Mouse (Mus musculus): ENCODE results near the gene Stim1.
"Not testable (repeated sequence)": the region's sequence is repeated elsewhere in the genome, so short reads cannot be mapped to it uniquely, and the experiment has no call there.

Gene Stim1

DNA sequence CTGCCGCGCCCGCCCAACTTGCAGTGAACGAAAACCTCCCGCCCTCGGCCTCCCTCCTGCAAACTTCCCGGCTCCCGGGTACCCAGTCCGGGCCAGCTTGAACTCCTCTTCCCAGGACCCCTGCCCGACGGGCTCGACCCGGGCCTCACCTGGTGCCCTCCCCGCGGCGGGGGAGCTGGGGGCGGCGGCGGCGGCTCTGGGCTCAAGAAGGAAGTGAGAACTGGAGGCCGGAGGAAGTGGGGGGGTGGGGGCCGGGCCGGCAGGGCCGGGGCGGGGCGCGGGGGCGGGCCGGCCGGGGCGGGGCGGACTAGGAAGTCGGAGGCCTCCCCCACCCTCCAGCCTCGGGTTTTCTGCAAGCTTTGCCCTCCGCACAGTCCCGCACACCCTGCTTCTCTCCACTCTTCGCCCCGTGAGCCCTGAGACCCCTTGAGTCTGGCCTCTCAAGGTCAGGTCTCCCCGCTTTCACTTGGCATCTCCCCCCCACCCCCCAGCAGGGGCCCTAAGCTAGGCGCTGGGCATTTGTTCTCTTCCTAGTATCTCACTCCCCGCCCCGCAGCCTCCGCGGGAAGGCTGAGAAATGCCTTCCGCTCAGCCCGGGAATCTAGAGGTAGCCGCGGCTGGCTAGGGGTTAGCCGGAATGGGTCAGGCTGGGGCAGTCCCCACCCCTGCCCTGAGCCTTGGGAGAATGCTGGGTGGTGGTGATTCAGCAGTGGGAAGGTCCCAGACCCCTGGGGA is 17.5 kb upstream of the Stim1 start:
- peak; percentile 61 for DNase-seq

DNA sequence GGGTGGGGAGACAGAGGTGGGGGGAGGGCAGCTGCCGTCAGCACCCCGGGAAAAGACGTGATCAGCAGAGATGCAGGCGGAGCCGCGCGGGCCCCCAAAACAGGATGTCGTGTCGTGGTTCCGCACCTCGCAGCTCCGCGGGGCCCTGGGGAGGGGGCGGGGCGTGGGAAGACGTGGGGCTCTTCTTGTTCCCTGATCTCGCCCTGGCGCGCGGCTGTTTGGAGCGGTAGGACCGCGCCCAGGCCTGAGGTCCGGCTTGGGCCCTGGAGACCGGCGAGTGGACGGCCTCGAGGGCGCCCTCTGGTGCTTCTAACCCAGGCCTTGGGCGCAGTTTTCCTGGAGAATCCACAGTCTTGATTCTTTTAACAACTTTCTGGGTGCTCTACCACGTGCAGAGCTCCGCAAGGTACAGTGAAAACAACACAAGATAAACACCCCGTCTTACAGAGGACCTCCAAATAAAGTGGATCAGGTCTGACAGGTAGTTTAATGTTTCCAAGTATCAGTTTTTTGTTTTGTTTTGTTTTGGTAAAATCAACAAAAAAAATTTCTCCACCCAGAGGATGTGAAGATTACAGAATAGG is 16.9 kb upstream of the Stim1 start:
- peak; percentile 84 for DNase-seq

DNA sequence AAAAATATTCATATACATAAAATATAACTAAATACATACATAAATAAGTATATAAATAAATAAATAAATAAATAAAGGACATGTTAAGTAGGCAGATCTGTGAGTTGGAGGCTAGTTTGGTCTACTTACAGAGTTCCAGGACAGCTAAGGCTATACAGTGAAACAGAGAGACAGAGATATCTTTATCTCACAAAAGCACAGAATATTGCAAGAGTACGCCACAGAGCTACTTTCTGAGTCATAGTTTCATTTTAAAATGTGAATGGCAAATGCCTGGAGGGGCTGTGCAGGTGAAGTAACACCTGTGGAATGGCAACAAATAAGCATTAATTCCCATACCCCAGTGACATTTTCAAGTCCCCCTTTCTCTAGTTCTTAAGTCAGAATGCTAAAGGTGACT is 14.0 kb upstream of the Stim1 start:
- DNase-seq = no peak

- DNase-seq = no peak
Measured at GRCm38 (mm10) chr7:102255954-102256353, 11.7 kb upstream of the Stim1 start, which contains the start of gene Rhog. Gene Rhog (minus strand): TSS chr7:102256054.

DNA sequence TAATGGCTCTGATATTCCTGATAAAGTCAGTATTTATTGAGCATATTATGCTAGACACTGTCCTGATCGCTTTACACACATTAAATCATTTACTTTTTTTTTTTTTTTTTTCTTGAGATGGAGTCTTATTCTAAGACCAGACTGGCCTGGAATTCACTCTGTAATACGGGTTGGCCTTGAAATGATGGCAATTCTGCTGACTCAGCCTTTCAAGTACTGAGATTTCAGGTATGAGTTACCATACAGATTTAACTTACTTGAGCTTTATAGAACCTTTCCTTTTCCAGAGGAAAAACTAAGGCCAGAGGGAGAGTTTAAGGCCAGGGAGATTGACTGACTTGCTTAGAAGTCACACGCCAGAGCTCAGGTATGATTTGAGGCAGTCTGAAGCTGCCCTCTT is 11.0 kb upstream of the Stim1 start:
- DNase-seq = no peak

GRCm38 (mm10) chr7:102258189-102258588 is 9.4 kb upstream of the Stim1 start:
- DNase-seq = peak; percentile 68

GRCm38 (mm10) chr7:102258753-102259152 is 8.9 kb upstream of the Stim1 start:
- DNase-seq = no peak

DNA sequence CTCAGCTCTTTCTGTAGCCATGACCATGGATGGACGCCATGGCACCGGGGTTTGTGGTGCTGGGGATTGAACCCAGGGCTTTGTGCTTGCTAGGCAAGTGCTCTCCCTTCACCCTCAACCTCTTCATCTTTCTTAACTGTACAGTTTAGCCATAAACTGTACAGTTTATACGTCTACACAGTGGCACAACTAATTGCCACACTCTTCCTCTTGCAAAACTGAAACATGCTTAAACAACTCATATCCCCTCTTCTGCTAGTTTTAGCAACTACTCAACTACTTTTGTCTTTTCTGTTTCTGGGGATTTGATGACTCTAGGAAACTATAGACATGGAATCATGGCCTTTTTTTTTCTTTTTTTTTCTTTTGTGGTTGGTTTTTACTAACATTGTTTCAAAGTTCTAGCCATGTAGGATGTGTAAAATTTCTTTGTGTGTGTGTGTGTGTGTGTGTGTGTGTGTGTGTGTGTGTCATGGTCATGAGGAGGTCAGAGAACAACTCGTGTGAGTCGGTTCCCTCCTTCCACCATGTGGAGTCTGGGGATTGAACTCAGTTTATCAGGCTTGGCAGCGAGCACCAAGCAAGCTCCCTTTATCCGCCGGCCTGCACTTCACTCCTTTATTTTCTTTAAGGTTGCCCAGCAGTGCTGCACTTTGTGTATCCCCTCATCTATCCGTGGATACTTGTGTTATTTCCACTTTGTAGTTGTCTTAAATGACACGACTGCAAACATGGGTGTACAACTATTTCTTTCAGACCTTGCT is 7.7 kb upstream of the Stim1 start:
- DNase-seq = no peak

DNA sequence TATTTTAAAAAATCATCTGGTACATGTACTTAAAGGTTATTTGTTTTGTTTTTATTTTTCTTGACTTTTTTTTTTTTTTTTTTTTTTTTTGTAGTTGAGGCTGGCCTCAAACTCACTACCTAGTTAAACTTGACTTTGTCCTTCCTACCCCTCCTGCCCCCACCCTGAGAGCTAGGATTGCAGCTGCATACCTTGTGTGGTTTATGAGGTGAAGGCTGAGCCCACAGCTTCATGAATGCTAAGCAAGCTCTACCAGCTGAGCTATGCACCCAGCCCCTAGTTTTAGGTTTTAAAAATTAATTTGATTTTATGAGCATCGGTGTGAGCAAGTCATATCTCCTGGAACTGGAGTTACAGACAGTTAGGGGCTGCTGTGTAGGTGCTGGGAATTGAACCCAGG is 7.1 kb upstream of the Stim1 start:
- no peak for DNase-seq

DNA sequence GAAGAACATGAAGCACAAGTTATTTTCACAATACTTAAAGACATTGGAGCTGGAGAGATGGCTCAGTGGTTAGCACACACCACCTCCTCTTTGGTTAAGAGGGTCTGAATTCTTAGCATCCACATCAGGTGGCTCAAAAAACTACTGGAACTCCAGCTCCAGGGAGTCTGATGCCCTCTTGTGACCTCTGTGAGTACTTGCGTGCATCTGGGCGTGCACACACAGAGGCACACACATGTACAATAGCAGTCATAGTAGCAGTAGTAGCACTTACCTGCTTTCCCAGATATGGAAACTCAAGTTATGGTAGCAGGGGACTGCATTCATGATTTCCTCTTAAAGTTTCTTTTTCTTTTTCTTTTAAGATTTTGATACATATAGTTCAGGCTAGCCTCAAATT is 4.6 kb upstream of the Stim1 start:
- DNase-seq = no peak

DNA sequence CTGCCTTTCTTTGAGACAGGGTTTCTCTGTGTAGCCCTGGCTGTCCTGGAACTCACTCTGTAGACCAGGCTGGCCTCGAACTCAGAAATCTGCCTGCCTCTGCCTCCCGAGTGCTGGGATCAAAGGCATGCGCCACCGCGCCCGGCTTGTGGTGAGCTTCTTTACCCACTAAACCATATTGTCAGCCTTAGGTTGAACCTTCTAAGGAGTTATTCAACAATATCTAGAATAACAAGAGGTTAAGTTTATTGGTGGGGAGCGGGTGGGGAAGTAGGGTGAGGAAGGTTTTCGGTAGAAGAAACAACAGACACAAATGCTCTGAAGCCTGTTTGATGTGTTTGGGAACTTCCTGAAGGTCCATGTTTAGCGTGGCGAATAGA is 1.6 kb upstream of the Stim1 start:
- DNase-seq = not testable (repeated sequence)

DNA sequence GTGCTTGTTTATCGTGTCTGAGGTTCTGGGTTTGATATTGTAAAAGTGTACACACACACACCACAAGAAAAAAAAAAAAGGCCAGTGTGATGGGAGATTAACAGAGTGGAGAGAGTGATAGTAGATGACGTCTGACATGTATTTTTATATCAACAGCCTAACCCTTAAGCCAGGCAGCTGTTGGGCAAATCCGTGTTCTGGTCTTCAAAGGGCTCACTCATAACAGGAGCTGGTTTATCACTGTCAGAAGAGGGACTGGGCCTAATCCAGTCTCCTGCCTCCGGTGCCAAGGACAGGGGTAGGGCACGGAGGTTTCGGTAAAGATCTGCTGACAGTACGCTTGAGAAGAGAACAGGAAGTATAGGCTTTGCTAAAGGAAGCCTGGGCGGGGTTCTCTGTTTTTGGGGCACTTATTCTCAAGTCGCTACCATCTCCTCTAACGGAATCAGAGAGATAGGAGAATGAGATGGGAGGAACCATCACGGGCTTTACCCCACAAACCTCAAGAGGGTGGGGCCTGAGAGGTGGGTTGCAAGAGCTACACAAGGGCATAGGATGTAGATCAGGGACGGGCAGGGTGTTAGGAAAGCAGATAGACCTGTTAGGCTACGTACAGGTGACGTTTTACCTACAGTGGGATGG is 1.1 kb upstream of the Stim1 start:
- DNase-seq = no peak

- DNase-seq = peak; percentile 94
Measured at GRCm38 (mm10) chr7:102267113-102267579, 460 bp upstream of the Stim1 start.

- no peak for DNase-seq
Measured at GRCm38 (mm10) chr7:102268395-102268748, 766 bp downstream of the Stim1 start.

DNA sequence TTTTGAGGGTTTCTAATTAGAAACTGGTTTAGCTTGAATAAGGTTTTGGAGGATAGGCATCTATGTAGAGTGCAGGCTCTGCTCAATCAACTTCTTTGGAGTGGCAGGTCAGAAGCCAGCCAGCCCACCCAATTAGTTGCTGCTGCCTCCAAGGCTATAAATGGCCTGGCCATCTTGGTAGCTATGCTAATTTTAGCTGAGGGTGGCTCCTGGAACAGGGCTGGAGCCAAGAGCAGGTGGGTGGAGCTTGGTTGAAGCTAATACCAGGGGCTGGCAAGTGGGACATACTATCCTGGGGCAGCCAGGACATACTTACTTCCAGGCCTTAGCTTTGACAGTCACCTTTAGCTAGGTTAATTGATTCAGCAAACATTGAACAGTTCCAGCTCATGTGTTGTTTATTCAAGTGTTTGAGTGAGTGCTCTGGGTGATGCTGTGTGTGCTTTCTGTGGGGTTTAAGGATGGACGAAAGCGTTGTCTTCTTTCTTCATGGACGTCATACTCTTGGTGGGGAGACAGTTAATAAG is 4.9 kb downstream of the Stim1 start:
- no peak for DNase-seq

DNA sequence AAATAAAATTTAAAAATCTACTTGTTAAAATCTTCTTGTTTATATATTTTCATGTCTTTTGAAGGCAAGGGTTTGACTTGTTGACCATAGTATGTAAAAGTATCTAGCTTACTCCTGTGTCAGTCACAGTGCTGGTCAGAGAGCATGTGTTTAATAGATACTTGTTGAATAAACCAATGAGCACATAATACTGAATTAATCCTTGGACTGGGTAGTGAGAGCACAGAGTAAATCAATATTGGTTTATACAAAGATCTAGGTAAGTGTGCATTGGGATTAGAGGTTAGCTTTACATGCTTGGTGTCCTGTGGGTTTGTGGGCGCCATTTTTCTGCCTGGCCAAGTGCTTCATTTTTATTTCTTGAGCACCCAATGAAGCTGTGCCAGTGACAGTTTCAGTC is 13.8 kb downstream of the Stim1 start:
- no peak for DNase-seq

DNA sequence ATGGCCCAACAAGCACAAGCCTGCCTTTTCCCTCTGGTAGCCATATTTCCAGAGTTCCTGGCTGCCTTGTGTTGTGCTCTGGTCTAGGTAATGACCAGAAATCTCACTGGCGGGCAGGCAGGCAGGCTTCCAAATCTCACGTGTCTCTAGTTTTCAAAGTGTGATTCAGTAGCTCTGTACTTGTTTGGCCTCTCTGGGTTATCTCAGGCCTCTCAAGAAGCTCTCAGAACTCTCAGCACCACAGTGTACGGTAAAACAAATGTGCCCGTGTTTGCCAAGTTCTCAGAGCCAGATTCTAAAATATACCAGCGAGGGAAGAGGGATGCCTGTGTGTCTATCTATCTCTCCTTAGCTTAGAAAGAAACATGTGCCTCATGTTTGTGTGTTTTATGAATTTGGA is 14.7 kb downstream of the Stim1 start:
- no peak for DNase-seq

DNA sequence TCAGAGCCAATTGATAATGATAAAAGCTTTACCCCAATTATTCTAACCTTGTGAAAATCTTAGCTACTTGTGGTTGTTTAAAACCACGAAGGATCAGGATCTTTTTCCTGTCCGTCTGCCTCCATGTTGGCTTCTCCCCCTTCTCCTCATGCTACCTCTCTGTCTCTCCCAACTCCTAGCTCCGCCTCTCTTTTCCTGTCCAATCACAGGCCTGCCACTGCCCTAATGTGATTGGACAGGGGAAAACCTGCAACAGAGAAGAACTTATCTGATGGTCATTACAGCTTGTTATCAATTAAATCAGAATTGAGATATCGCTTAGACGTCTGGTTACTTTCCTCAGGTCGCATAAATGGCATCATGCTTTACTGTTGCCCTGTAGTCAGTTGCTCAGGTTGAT is 21.9 kb downstream of the Stim1 start:
- no peak for DNase-seq

DNA sequence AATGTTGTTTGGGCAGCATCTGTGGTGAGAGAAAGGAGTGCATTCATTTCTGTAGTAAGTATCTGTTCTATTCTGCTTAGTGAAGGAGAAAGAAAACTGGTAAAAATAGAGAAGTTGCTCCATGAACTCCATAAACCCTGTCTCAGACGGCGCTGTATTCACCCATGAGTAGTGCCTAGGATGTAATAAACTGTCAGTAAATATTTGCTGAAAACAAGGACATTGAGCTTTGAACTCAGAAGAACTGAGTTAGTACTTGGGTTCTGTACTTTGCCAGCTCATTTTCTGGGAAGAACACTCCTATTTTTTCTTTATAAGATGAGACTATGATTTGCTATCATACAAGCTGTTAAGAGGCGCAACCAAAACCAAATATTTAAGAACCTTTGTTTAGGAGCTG is 24.6 kb downstream of the Stim1 start:
- no peak for DNase-seq

GRCm38 (mm10) chr7:102293234-102293633 is 25.6 kb downstream of the Stim1 start:
- no peak for DNase-seq

DNA sequence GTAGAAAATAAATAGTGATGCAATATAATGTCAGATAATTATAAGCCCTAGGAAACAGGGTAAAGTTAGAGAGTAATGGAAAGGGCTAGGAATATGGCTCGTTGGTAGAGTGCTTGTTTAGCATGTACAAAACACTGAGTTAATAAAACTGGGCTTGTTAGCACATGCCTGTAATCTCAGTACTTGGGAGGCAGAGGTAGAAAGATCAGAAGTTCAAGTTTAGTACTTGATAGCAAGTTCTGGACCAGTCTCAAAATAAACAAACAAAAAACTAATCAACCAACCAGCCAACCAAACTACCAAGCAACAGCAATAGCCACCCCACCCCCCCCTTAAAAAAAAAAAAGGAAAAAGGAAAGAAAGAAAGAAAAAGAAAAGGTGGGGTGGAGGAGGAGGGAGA is 33.2 kb downstream of the Stim1 start:
- DNase-seq = no peak

GRCm38 (mm10) chr7:102302471-102302870 is 34.9 kb downstream of the Stim1 start:
- no peak for DNase-seq

- no peak for DNase-seq
Measured at GRCm38 (mm10) chr7:102305596-102305995, 38.0 kb downstream of the Stim1 start.
